Mouse (Mus musculus) ES-E14 (cell line): ENCODE results near the gene Rpl13a. TPM values are rescaled to one million over a fixed set of nuclear protein-coding genes. Genes with fewer than 3 reads are reported as not detected.

Experiments
- DNase-seq: peaks from one replicate; pipeline ENCODE4 v3.0.0-alpha.2; 2013; ENCODE audit warnings: low read depth, low spot score
- H3K27ac ChIP-seq: 2 replicates; pipeline ENCODE4 v1.5.1; 2012; ENCODE audit warnings: low read depth, mild to moderate bottlenecking, low read length, moderate library complexity, mixed read lengths; ENCODE audit not compliant: poor library complexity, insufficient read depth, severe bottlenecking
- H3K36me3 ChIP-seq: 2 replicates; pipeline ENCODE4 v1.6.1; 2012; ENCODE audit warnings: mild to moderate bottlenecking, low read length, moderate library complexity, mixed read lengths; ENCODE audit not compliant: control insufficient read depth, poor library complexity, insufficient read depth, severe bottlenecking
- H3K4me1 ChIP-seq, 2 experiments: fragments of 150-350 bp in 1 of 2; sonication (generic) in 1 of 2; 2 replicates each; pipeline ENCODE4 v1.6.1; 2012; ENCODE audit warnings: low read length in 2 of 2, mild to moderate bottlenecking in 1 of 2, mixed read lengths in 1 of 2; ENCODE audit not compliant: control insufficient read depth in 2 of 2, insufficient read depth in 2 of 2, poor library complexity in 1 of 2
- H3K4me3 ChIP-seq, 2 experiments: fragments of 150-350 bp in 1 of 2; sonication (generic) in 1 of 2; 2 replicates each; pipeline ENCODE4 v1.5.1; 2012; ENCODE audit warnings: low read length in 2 of 2, low read depth in 1 of 2, mild to moderate bottlenecking in 1 of 2, mixed read lengths in 1 of 2; ENCODE audit not compliant: insufficient read depth in 1 of 2, poor library complexity in 1 of 2, severe bottlenecking in 1 of 2
- H3K9ac ChIP-seq: 2 replicates; pipeline ENCODE4 v1.6.1; 2012; ENCODE audit warnings: low read depth, mild to moderate bottlenecking, low read length, mixed read lengths; ENCODE audit not compliant: poor library complexity, insufficient read depth, severe bottlenecking
- H3K9me3 ChIP-seq: fragments of 150-350 bp; sonication (generic); 2 replicates; pipeline ENCODE4 v1.6.1; 2012; ENCODE audit warnings: low read depth, mild to moderate bottlenecking, low read length; ENCODE audit not compliant: control insufficient read depth, insufficient read depth
- CHD2 ChIP-seq: IDR thresholded peaks from 2 replicates; pipeline ENCODE4 v1.6.1; 2014; ENCODE audit warnings: mild to moderate bottlenecking, low read depth, low read length, inconsistent platforms
- HCFC1 ChIP-seq: IDR thresholded peaks from 2 replicates; pipeline ENCODE4 v1.6.1; 2012; ENCODE audit warnings: low read length, inconsistent platforms, borderline replicate concordance; ENCODE audit not compliant: insufficient read depth
- MAFK ChIP-seq: IDR thresholded peaks from 2 replicates; pipeline ENCODE4 v1.6.1; 2014; ENCODE audit warnings: mild to moderate bottlenecking, low read depth, low read length, inconsistent platforms; ENCODE audit not compliant: insufficient read depth
- ZC3H11A ChIP-seq: IDR thresholded peaks from 2 replicates; pipeline ENCODE4 v1.6.1; 2012; ENCODE audit warnings: low read depth, mild to moderate bottlenecking, inconsistent platforms, low read length, borderline replicate concordance
- ZNF384 ChIP-seq: IDR thresholded peaks from 2 replicates; pipeline ENCODE4 v1.6.1; 2012; ENCODE audit warnings: low read depth, low read length, inconsistent platforms
- in situ Hi-C, 2 experiments: fragments of 600-800 bp; cut with MboI; formaldehyde crosslinking; loops; one replicate each; pipeline ENCODE4 v1.15.1; 2025; ENCODE audit warnings: low sequenced_read_pairs in 2 of 2, inconsistent platforms in 1 of 2; ENCODE audit not compliant: unreplicated experiment in 2 of 2
- total RNA-seq: library from RNA; depleted of rRNA; stranded (reverse); fragments of 300-350 nt; gene quantifications from 2 replicates; pipeline ENCODE4 v1.2.3, GENCODE M21; 2012

Gene Rpl13a
- total RNA-seq, 1 experiment = 3,971 TPM

- Histone ChIP-seq H3K27ac (peak within 1 kb of the TSS; percentile 96), H3K9ac (peak within 1 kb of the TSS; percentile 100), H3K4me3 (peak within 1 kb of the TSS; percentile 93 to 99), H3K36me3 (peaks cover 72% of the 10 kb centered on the region), H3K9me3 (no peaks in the 10 kb centered on the region), H3K4me1 (peaks cover 0 to 11% of the 10 kb centered on the region in 2 experiments; a peak in 2 of 4 replicates)
- DNase-seq = peak; percentile 99
- in situ Hi-C loops = no loop called here
- TF ChIP-seq MAFK (no peak), CHD2 (peak; percentile 94), ZNF384 (no peak), HCFC1 (peak; percentile 73; the same call in 1 of the 2 replicates)
Observed at GRCm38 (mm10) chr7:45124224-45125143, 4.1 kb downstream of the Rpl13a start, which contains the start of gene Rps11. Gene Rps11, minus strand, starts transcription at chr7:45124439.

DNA sequence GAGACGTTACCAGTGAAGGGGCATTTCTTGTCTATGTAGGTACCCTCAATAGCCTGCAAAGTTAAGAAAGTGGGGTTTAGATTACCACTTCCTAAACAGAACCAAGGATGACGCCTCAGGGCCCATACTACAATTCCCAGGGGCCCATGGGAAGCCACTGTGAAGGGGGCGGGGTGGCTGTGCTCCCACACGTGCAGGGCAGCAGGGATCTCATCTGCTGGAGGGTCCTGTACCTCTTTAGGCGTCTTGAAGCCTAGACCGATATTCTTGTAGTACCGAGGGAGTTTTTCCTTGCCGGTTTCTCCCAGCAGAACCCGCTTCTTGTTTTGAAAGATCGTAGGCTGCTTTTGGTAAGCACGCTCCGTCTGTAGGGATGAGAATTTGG is 5.4 kb downstream of the Rpl13a start:
- no peak for DNase-seq
- Histone ChIP-seq H3K4me3 (peak overlapping the region; percentile 93 to 98), H3K27ac (peak overlapping the region; percentile 95; the same call in 1 of the 2 replicates), H3K4me1 (peaks cover 0 to 17% of the 10 kb centered on the region in 2 experiments; a peak in 2 of 4 replicates), H3K9me3 (no peaks in the 10 kb centered on the region), H3K36me3 (peaks cover 69% of the 10 kb centered on the region), H3K9ac (peak overlapping the region; percentile 99)
- in situ Hi-C loops = no loop called here
- peak; percentile 73; the same call in 1 of the 2 replicates for TF ChIP-seq HCFC1
- no peak for TF ChIP-seq CHD2

- in situ Hi-C loops = no loop called here
- peak overlapping the region; percentile 99 for H3K9ac ChIP-seq
- H3K27ac ChIP-seq = peak overlapping the region; percentile 6
- H3K36me3 ChIP-seq = peaks cover 65% of the 10 kb centered on the region
- TF ChIP-seq ZNF384 = no peak
- TF ChIP-seq CHD2 = no peak
- no peak for TF ChIP-seq ZC3H11A
- no peak for TF ChIP-seq HCFC1
- TF ChIP-seq MAFK = no peak
- H3K9me3 ChIP-seq = no peaks in the 10 kb centered on the region
- no peak for DNase-seq
- peaks cover 0 to 17% of the 10 kb centered on the region in 2 experiments; a peak in 2 of 4 replicates for H3K4me1 ChIP-seq
- H3K4me3 ChIP-seq = peak overlapping the region; percentile 93 to 98
Observed at GRCm38 (mm10) chr7:45122561-45123185, 5.9 kb downstream of the Rpl13a start.

DNA sequence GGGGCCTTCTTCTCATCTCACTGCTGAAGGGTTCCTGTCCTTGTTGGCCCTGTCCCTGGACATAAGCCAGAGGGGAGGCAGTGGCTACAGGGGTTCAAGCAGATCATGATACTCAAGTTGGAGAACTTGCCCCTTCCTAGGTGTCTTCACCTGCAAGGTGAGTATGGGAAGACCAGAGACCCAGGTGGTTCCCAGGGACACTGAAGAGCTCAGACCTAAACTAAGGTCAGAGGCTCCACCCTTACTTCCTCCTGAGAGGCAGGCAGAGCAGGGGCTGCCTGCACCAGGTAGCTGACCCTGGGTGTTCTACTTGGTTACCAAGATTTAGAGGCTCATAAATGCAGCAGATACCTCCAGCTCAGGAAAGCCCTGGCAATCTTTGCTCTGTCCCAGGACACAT is 6.6 kb downstream of the Rpl13a start:
- in situ Hi-C loops = no loop called here
- TF ChIP-seq HCFC1 = no peak
- Histone ChIP-seq H3K9me3 (no peaks in the 10 kb centered on the region), H3K9ac (peak overlapping the region; percentile 99; the same call in 1 of the 2 replicates), H3K4me1 (peaks cover 0 to 19% of the 10 kb centered on the region in 2 experiments; a peak in 2 of 4 replicates), H3K36me3 (peaks cover 60% of the 10 kb centered on the region), H3K27ac (peak overlapping the region; percentile 25; the same call in 1 of the 2 replicates), H3K4me3 (peak overlapping the region in 1 of 2 experiments; percentile 98; a peak in 2 of 4 replicates)
- DNase-seq = no peak
